Mouse (Mus musculus): ENCODE data around the gene Lyst.

GRCm38 (mm10) chr13:13633746-13634145 lies 43.5 kb downstream of the Lyst start:
- no peak for TF ChIP-seq EP300 (optimal IDR thresholded peaks at IDR 0.05)
- TF ChIP-seq CTCF (IDR thresholded peaks at IDR 0.05; ENCODE audit: low read depth) = no peak

All from stomach, postnatal 0 days (tissue).